25 mouse cellular contexts compared by ENCODE assay signal in the genomic region with DNA sequence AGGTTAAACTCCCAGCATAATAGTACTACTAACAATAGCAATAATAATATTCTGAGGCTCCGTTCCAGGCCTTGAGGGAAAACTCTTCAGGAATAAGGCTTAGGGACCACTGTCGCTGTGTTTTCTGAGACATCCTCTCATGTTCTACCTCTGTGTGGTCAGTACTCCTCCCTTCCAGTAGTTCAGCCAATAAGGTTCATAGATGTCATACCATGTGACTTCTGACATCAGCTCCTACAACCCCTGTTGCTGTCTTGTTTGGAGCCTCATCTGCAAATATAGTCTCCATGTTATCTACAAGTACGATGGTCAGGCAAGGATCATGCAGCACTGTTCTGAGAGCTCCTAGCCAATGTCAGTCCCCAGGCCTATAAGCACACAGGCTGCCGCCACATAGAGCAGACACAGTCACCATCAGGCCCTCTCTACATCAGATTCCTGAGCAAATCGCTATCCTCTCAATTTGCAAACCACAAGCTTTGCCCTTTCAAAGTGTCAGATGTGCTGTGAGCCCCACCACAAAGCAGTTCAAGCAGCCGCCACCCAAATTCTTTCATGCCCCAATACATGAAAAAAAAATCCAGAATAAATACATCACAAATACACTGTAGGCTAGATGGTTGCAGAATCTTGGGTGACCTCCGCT. TPM values are rescaled to one million over a fixed set of nuclear protein-coding genes. Genes with fewer than 3 reads are reported as not detected.
DNase-seq lines count a peak whose midpoint lies in the region; ATAC-seq and TF ChIP-seq lines count a peak whose summit lies in the region.
"Had no signal": no experiment of that assay in that cellular context is flagged by ENCODE, and none has a peak within 500 bp of the region (broad histone marks: within the 10 kb centered on the region; RNA-seq: fewer than 3 reads in every experiment).

No protein-coding gene starts in this region.

- DNase-seq in CD8-positive naive resting alpha-beta T cell, adult 2 months (ENCODE audit: low read depth in 2 of 2, low spot score in 2 of 2) = peak; percentile 13 to 41
- DNase-seq in ZHBTc4 (ENCODE audit: low read depth, low spot score) = peak; percentile 30
- DNase-seq in adrenal gland, adult (ENCODE audit: inconsistent age in 2 of 2, low spot score in 1 of 2) = no peak
- DNase-seq: adrenal gland, adult 8-10 months; B cell, adult 2 months; cerebellum, adult 11-12 months; cerebellum, postnatal 14 days; gastrocnemius, postnatal 25 days; heart, adult 18-20 months; heart, postnatal 10 days; kidney, adult 18-20 months; left cerebral cortex, postnatal 4 days; liver; thymus, adult 18-20 months had no signal

- H3K27me3 ChIP-seq in neural tube, embryonic 13.5 days = peaks cover 8% of the 10 kb centered on the region; the same call in 1 of the 2 replicates
- H3K27me3 ChIP-seq in neural tube, embryonic 15.5 days (replicated peaks) = no peaks in the 10 kb centered on the region
- H3K27me3 ChIP-seq in myocyte (ENCODE audit: control insufficient read depth, insufficient read depth, insufficient read length) = peaks cover 5% of the 10 kb centered on the region
- H3K27me3 ChIP-seq in forebrain, embryonic 16.5 days (replicated peaks; ENCODE audit: control insufficient read depth, insufficient read depth, low read length) = peaks cover 14% of the 10 kb centered on the region

- H3K9me3 ChIP-seq in neural tube, embryonic 13.5 days = no peaks in the 10 kb centered on the region
- H3K9me3 ChIP-seq in neural tube, embryonic 15.5 days (replicated peaks) = no peaks in the 10 kb centered on the region
- H3K9me3 ChIP-seq in forebrain, embryonic 16.5 days (ENCODE audit: control insufficient read depth, low read length) = no peaks in the 10 kb centered on the region
- H3K9me3 ChIP-seq: heart, embryonic 12.5 days; liver, embryonic 15.5 days; neural tube, embryonic 12.5 days had no signal

- H3ac ChIP-seq in myocyte (ENCODE audit: control insufficient read depth, insufficient read length) = no peak overlapping the region

- peaks cover 15% of the 10 kb centered on the region for H3K4me1 ChIP-seq in neural tube, embryonic 13.5 days (replicated peaks)
- peaks cover 12% of the 10 kb centered on the region for H3K4me1 ChIP-seq in neural tube, embryonic 15.5 days
- peaks cover 6% of the 10 kb centered on the region for H3K4me1 ChIP-seq in forebrain, embryonic 16.5 days (replicated peaks; ENCODE audit: control insufficient read depth, insufficient read depth, low read length)

- no peak overlapping the region for H3K4me3 ChIP-seq in neural tube, embryonic 13.5 days
- H3K4me3 ChIP-seq in neural tube, embryonic 15.5 days (replicated peaks) = no peak overlapping the region
- no peak overlapping the region for H3K4me3 ChIP-seq in myocyte
- no peak overlapping the region for H3K4me3 ChIP-seq in forebrain, embryonic 16.5 days (replicated peaks; ENCODE audit: low read length)
- H3K4me3 ChIP-seq: heart, embryonic 12.5 days; liver, embryonic 15.5 days; neural tube, embryonic 12.5 days had no signal

- H3K36me3 ChIP-seq in neural tube, embryonic 13.5 days = no peaks in the 10 kb centered on the region
- no peaks in the 10 kb centered on the region for H3K36me3 ChIP-seq in neural tube, embryonic 15.5 days
- no peaks in the 10 kb centered on the region for H3K36me3 ChIP-seq in myocyte (ENCODE audit: control insufficient read depth, insufficient read depth)
- H3K36me3 ChIP-seq in forebrain, embryonic 16.5 days (ENCODE audit: control insufficient read depth, insufficient read depth) = no peaks in the 10 kb centered on the region
- H3K36me3 ChIP-seq: heart, embryonic 12.5 days; liver, embryonic 15.5 days; neural tube, embryonic 12.5 days had no signal

- peak overlapping the region; percentile 42; the same call in 1 of the 2 replicates for H3K27ac ChIP-seq in neural tube, embryonic 13.5 days (replicated peaks)
- no peak overlapping the region for H3K27ac ChIP-seq in neural tube, embryonic 15.5 days (replicated peaks)
- no peak overlapping the region for H3K27ac ChIP-seq in forebrain, embryonic 16.5 days (ENCODE audit: low read length)
- H3K27ac ChIP-seq: kidney, postnatal 0 days; liver, embryonic 15.5 days; macrophage; neural tube, embryonic 12.5 days had no signal

- no peaks in the 10 kb centered on the region for H3K79me2 ChIP-seq in myocyte (ENCODE audit: control insufficient read depth, insufficient read depth)

- WGBS in neural tube, embryonic 13.5 days = 74% methylated on average over 7 of the region's 7 CpGs
- 72% methylated on average over 7 of the region's 7 CpGs for WGBS in neural tube, embryonic 15.5 days
- WGBS in forebrain, embryonic 16.5 days = 74% methylated on average over 7 of the region's 7 CpGs

- H3K4me2 ChIP-seq in neural tube, embryonic 13.5 days = no peak overlapping the region
- H3K4me2 ChIP-seq in neural tube, embryonic 15.5 days = no peak overlapping the region
- no peak overlapping the region for H3K4me2 ChIP-seq in myocyte (ENCODE audit: low read depth)
- no peak overlapping the region for H3K4me2 ChIP-seq in forebrain, embryonic 16.5 days (ENCODE audit: low read length)
- H3K4me2 ChIP-seq: heart, embryonic 12.5 days; liver, embryonic 15.5 days; neural tube, embryonic 12.5 days had no signal

- no peak for TF ChIP-seq POLR2A in myocyte (IDR thresholded peaks at IDR 0.05; ENCODE audit: insufficient read length, low read depth)

- no peak for ATAC-seq in neural tube, embryonic 13.5 days (ENCODE audit: low read depth)
- no peak for ATAC-seq in neural tube, embryonic 15.5 days (ENCODE audit: low FRiP score)
- no peak for ATAC-seq in forebrain, embryonic 16.5 days
- no peak for ATAC-seq in erythroblast, adult 5-6 weeks (replicated peaks; ENCODE audit: low FRiP score, poor library complexity, severe bottlenecking)

- no peak overlapping the region for H3K9ac ChIP-seq in neural tube, embryonic 13.5 days
- no peak overlapping the region for H3K9ac ChIP-seq in neural tube, embryonic 15.5 days (replicated peaks)
- H3K9ac ChIP-seq in forebrain, embryonic 16.5 days (replicated peaks; ENCODE audit: low read depth, low read length) = no peak overlapping the region
- H3K9ac ChIP-seq: heart, embryonic 12.5 days; liver, embryonic 15.5 days; neural tube, embryonic 12.5 days had no signal

TF ChIP-seq in myocyte, 11 proteins besides CTCF, POLR2A, EP300 and RAD21:
- TF ChIP-seq TCF12 (IDR thresholded peaks at IDR 0.05; ENCODE audit: insufficient read depth, poor library complexity, severe bottlenecking) (no peak), USF1 (IDR thresholded peaks at IDR 0.05; ENCODE audit: low read depth) (peak; percentile 1), TCF3 (IDR thresholded peaks at IDR 0.05; ENCODE audit: insufficient read length, low read depth) (no peak), POLR2AphosphoS2 (IDR thresholded peaks at IDR 0.05; ENCODE audit: insufficient read length, low read depth) (no peak), REST (IDR thresholded peaks at IDR 0.05; ENCODE audit: insufficient read depth, insufficient read length) (no peak), SRF (IDR thresholded peaks at IDR 0.05; ENCODE audit: control insufficient read depth, insufficient read length, low read depth) (no peak), E2F4 (IDR thresholded peaks at IDR 0.05; ENCODE audit: insufficient read depth) (no peak), CEBPB (IDR thresholded peaks at IDR 0.05; ENCODE audit: insufficient read depth, poor library complexity, severe bottlenecking) (no peak)

RNA-seq across cellular contexts. Expression of gene Efcc1, which starts 5.3 kb away (rescaled TPM):
- 4.3 TPM in 2 replicates for polyA plus RNA-seq in neural tube, embryonic 13.5 days (2015; fragmentation: Nextera tagmentation; extraction: Ambion mirVana)
- polyA plus RNA-seq in neural tube, embryonic 15.5 days (2015; fragmentation: Nextera tagmentation; extraction: Ambion mirVana) = 4.9 and 6.2 TPM in 2 replicates
- 0.04 TPM for polyA plus RNA-seq in myocyte (2012; fragmentation: generic; extraction: Trizol)
- polyA plus RNA-seq in forebrain, embryonic 16.5 days (2015; fragmentation: Nextera tagmentation; extraction: Ambion mirVana) = 1.8 and 2.3 TPM in 2 replicates
- total RNA-seq in erythroblast, adult 5-6 weeks (2015; ENCODE audit: low replicate concordance) = not detected in 2 replicates
- not detected in 2 replicates for total RNA-seq in erythroblast, adult 5-6 weeks (2017; ENCODE audit: low replicate concordance)
- total RNA-seq: monocyte, adult 5-6 weeks had no signal
- polyA plus RNA-seq: macrophage had no signal

RNA-seq across cellular contexts. Expression of gene Gp9, which starts 52.5 kb away (rescaled TPM):
- 0.94 and 1.1 TPM in 2 replicates for polyA plus RNA-seq in neural tube, embryonic 13.5 days (2015; fragmentation: Nextera tagmentation; extraction: Ambion mirVana)
- polyA plus RNA-seq in neural tube, embryonic 15.5 days (2015; fragmentation: Nextera tagmentation; extraction: Ambion mirVana) = 0.56 and 0.65 TPM in 2 replicates
- not detected for polyA plus RNA-seq in myocyte (2012; fragmentation: generic; extraction: Trizol)
- 0.24 and 0.39 TPM in 2 replicates for polyA plus RNA-seq in forebrain, embryonic 16.5 days (2015; fragmentation: Nextera tagmentation; extraction: Ambion mirVana)
- total RNA-seq in erythroblast, adult 5-6 weeks (2015; ENCODE audit: low replicate concordance) = 5.4 and 7.7 TPM in 2 replicates
- 4.9 and 5.6 TPM in 2 replicates for total RNA-seq in erythroblast, adult 5-6 weeks (2017; ENCODE audit: low replicate concordance)
- total RNA-seq: gastrocnemius, postnatal 25 days; left cerebral cortex, postnatal 4 days had no signal

RNA-seq across cellular contexts. Expression of gene Aplf, which starts 53.4 kb away (rescaled TPM):
- polyA plus RNA-seq in neural tube, embryonic 13.5 days (2015; fragmentation: Nextera tagmentation; extraction: Ambion mirVana) = 8.9 and 12.3 TPM in 2 replicates
- polyA plus RNA-seq in neural tube, embryonic 15.5 days (2015; fragmentation: Nextera tagmentation; extraction: Ambion mirVana) = 9.0 and 10.7 TPM in 2 replicates
- polyA plus RNA-seq in myocyte (2012; fragmentation: generic; extraction: Trizol) = 4.1 TPM
- polyA plus RNA-seq in forebrain, embryonic 16.5 days (2015; fragmentation: Nextera tagmentation; extraction: Ambion mirVana) = 13.6 and 15.3 TPM in 2 replicates
- 37.8 and 43.4 TPM in 2 replicates for total RNA-seq in erythroblast, adult 5-6 weeks (2015; ENCODE audit: low replicate concordance)
- 71.8 and 86.0 TPM in 2 replicates for total RNA-seq in erythroblast, adult 5-6 weeks (2017; ENCODE audit: low replicate concordance)

Comparison
In these comparisons a context has a peak if more than half of its experiments do, and no peak if none do; other contexts are left out.
1. DNase-seq: peak in CD8-positive naive resting alpha-beta T cell, adult 2 months (2 of 2) and ZHBTc4 (single experiment); none in adrenal gland, adult (0 of 2).